Mouse (Mus musculus) layer of hippocampus, adult 8-10 months (tissue): ENCODE measurements at regions not wholly inside any gene's neighbourhood (a gene's known extent, or its start where the extent isn't known, plus 50 kb on each side); places are given as distances from the start of the nearest gene placed in this dataset.

Experiments used
- DNase-seq, 2 experiments: peaks; one replicate each; pipeline ENCODE4 v3.0.0; 2022; ENCODE audit warnings: low spot score in 2 of 2

DNA sequence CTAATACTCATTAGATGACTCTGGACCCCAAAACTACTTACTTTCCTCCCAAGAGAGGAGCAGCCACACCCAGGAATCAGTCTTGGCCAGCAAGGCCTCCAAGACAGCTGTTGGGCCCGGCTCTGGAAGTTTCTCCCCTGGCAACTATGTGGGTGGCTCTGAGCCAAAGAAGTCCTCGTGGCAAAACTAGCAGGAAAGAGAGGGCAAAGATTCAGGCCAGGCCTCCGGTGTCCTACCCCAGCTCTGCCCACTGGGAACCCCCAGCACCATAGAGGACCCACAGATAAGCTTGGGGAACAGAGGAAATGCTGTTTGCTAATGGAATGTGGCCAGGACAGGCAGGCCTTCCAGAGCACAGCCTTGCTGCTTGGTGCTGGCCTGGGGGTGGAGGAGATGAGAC lies 51.9 kb upstream of the Kdm8 start:
- no peak for DNase-seq

DNA sequence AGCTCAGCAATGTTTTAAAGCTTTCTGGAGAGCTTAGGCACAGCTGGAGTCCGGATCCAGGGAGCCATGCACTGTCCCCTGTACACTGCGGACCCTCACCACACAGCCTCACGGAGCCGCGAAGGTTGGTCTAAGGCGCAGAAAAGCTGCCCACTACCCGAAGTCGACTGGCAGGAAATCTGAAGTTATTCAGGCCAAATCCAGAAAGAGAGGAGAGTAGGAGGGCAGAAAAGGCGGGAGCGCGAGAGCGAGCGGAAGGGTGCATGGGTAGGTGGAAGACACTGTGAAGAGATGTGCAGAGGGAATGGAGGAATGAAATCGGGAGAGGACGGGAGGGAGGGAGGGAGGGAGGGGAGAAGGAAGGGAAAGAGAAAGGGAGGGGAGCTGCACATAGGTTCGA lies 51.2 kb upstream of the Kdm8 start:
- DNase-seq = no peak

DNA sequence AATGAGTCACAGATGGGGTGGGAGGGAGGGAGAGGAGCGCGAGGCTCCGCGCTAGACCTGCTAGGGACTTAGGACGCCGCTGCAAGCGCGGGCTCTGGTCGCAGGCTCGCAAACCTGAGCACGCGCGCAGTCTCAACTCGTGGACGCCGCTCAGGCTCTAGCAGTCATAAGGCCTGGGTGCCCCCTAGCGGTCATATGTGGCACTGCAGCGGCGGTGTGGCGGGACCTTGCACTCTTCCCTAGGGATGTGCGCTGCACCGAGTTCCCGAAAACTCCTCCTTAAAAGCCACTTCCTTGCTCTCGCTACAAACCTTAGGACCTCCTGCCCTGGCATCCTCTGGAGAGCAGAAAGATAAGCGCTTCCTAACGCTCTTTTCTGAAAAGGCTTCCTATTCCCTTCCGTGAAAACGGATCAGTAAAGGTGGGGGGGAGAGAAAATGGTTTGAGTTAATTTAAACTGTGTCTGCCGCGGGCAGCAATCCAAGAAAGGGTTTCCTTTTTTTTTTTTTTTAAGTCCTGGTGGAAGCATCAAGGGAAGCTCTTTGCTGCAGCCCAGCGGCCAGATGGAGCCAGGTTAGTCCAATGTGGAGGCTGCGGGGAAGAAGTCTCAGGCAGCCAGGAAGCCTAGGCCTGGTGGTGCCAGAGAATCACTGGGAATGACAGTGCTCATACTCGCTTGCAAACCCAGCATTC lies 50.7 kb upstream of the Kdm8 start:
- peak; percentile 89 to 96 for DNase-seq
